Mouse (Mus musculus) CH12.LX (cell line): ENCODE measurements around the gene Sigirr. TPM values are rescaled to one million over a fixed set of nuclear protein-coding genes. Genes with fewer than 3 reads are reported as not detected.

ENCODE experiments used
- DNase-seq: peaks from one replicate; pipeline ENCODE4 v3.0.0-alpha.2; 2013; ENCODE audit errors: extremely low read depth
- H3K27ac ChIP-seq: 2 replicates; pipeline ENCODE4 v1.5.1; 2012; ENCODE audit warnings: low read depth, mild to moderate bottlenecking, control low read depth, moderate library complexity; ENCODE audit not compliant: insufficient read depth
- H3K27me3 ChIP-seq: replicated peaks from 2 replicates; pipeline ENCODE3; 2012; ENCODE audit warnings: inconsistent platforms
- H3K36me3 ChIP-seq, 2 experiments: replicated peaks in 1 of 2; 2 replicates each; pipeline versions ENCODE3 to v1.6.1; 2012; ENCODE audit warnings: inconsistent platforms in 1 of 2, low read length in 1 of 2, mild to moderate bottlenecking in 1 of 2, mixed read lengths in 1 of 2, moderate library complexity in 1 of 2; ENCODE audit not compliant: control insufficient read depth in 1 of 2, insufficient read depth in 1 of 2
- H3K4me1 ChIP-seq, 2 experiments: 2 replicates each; pipeline ENCODE4 v1.6.1; 2012; ENCODE audit warnings: inconsistent platforms in 1 of 2, moderate library complexity in 1 of 2; ENCODE audit not compliant: insufficient read depth in 2 of 2, control insufficient read depth in 1 of 2
- H3K4me2 ChIP-seq: 2 replicates; pipeline ENCODE4 v1.6.1; 2012; ENCODE audit warnings: low read depth, mild to moderate bottlenecking, control low read depth; ENCODE audit not compliant: poor library complexity, insufficient read depth, severe bottlenecking
- H3K4me3 ChIP-seq, 3 experiments: fragments of 150-350 bp in 1 of 3; sonication (generic) in 1 of 3; replicated peaks in 1 of 3; 2 replicates each; pipeline versions ENCODE3 to v1.5.1; 2011 to 2012; ENCODE audit warnings: low read depth in 2 of 3, low read length in 2 of 3, mild to moderate bottlenecking in 2 of 3, moderate library complexity in 2 of 3, control low read depth in 1 of 3, improper control_type of control experiment in 1 of 3, inconsistent platforms in 1 of 3, mixed read lengths in 1 of 3; ENCODE audit not compliant: poor library complexity in 1 of 3
- H3K79me2 ChIP-seq: replicated peaks from 2 replicates; pipeline ENCODE4 v1.6.1; 2012; ENCODE audit warnings: mild to moderate bottlenecking, moderate library complexity; ENCODE audit not compliant: control insufficient read depth, poor library complexity, insufficient read depth, severe bottlenecking; ENCODE audit errors: extremely low read depth
- H3K9ac ChIP-seq: 2 replicates; pipeline ENCODE4 v1.6.1; 2012; ENCODE audit warnings: low read depth, mild to moderate bottlenecking, control low read depth, moderate library complexity; ENCODE audit not compliant: insufficient read depth
- H3K9me3 ChIP-seq: replicated peaks from 2 replicates; pipeline ENCODE3; 2012; ENCODE audit warnings: low read length, inconsistent platforms, mixed read lengths
- CTCF ChIP-seq, 2 experiments: IDR thresholded peaks in 1 of 2; conservative IDR thresholded peaks in 1 of 2; 2 replicates each; pipeline ENCODE4 v1.5.1; 2011 to 2012; ENCODE audit warnings: low read depth in 2 of 2, low read length in 2 of 2, improper control_type of control experiment in 1 of 2, inconsistent platforms in 1 of 2, mild to moderate bottlenecking in 1 of 2, moderate library complexity in 1 of 2
- E2F4 ChIP-seq: IDR thresholded peaks from 2 replicates; pipeline ENCODE4 v1.6.1; 2011; ENCODE audit warnings: low read depth, low read length, improper control_type of control experiment; ENCODE audit not compliant: insufficient replicate concordance
- ELF1 ChIP-seq: IDR thresholded peaks from 2 replicates; pipeline ENCODE4 v1.6.1; 2014; ENCODE audit warnings: low read depth, mild to moderate bottlenecking, inconsistent platforms, low read length, improper control_type of control experiment
- ETS1 ChIP-seq: conservative IDR thresholded peaks from 2 replicates; pipeline ENCODE4 v1.6.1; 2012; ENCODE audit warnings: low read depth, mild to moderate bottlenecking, inconsistent platforms, low read length, improper control_type of control experiment, moderate library complexity
- HCFC1 ChIP-seq: IDR thresholded peaks from 2 replicates; pipeline ENCODE4 v1.6.1; 2012; ENCODE audit warnings: low read depth, mild to moderate bottlenecking, inconsistent platforms, low read length, improper control_type of control experiment
- JUND ChIP-seq: conservative IDR thresholded peaks from 2 replicates; pipeline ENCODE4 v1.6.1; 2011; ENCODE audit warnings: low read depth, low read length, improper control_type of control experiment
- KAT2A ChIP-seq: IDR thresholded peaks from 2 replicates; pipeline ENCODE4 v1.6.1; 2012; ENCODE audit warnings: low read length, improper control_type of control experiment, inconsistent platforms; ENCODE audit not compliant: insufficient replicate concordance
- MAX ChIP-seq: IDR thresholded peaks from 2 replicates; pipeline ENCODE4 v1.6.1; 2011; ENCODE audit warnings: low read length, improper control_type of control experiment
- MAZ ChIP-seq: IDR thresholded peaks from 2 replicates; pipeline ENCODE4 v1.6.1; 2012; ENCODE audit warnings: low read depth, mild to moderate bottlenecking, inconsistent platforms, low read length, improper control_type of control experiment, moderate library complexity
- MEF2A ChIP-seq: IDR thresholded peaks from 2 replicates; pipeline ENCODE4 v1.6.1; 2014; ENCODE audit warnings: low read depth, mild to moderate bottlenecking, inconsistent platforms, low read length, improper control_type of control experiment, borderline replicate concordance
- MXI1 ChIP-seq: IDR thresholded peaks from 2 replicates; pipeline ENCODE4 v1.6.1; 2011; ENCODE audit warnings: mild to moderate bottlenecking, low read depth, low read length, improper control_type of control experiment
- NELFE ChIP-seq: IDR thresholded peaks from 2 replicates; pipeline ENCODE4 v1.6.1; 2011; ENCODE audit warnings: low read depth, low read length, improper control_type of control experiment
- PAX5 ChIP-seq: IDR thresholded peaks from 2 replicates; pipeline ENCODE4 v1.6.1; 2012; ENCODE audit warnings: low read length, inconsistent platforms, mixed read lengths
- POLR2A ChIP-seq: IDR thresholded peaks from 2 replicates; pipeline ENCODE4 v1.6.1; 2011; ENCODE audit warnings: low read depth, mild to moderate bottlenecking, improper control_type of control experiment, low read length
- RCOR1 ChIP-seq: conservative IDR thresholded peaks from 2 replicates; pipeline ENCODE4 v1.6.1; 2012; ENCODE audit warnings: low read depth, mild to moderate bottlenecking, inconsistent platforms, low read length, improper control_type of control experiment
- SIN3A ChIP-seq: IDR thresholded peaks from 2 replicates; pipeline ENCODE4 v1.6.1; 2012; ENCODE audit warnings: low read length, improper control_type of control experiment, inconsistent platforms
- SMC3 ChIP-seq: IDR thresholded peaks from 2 replicates; pipeline ENCODE4 v1.6.1; 2011; ENCODE audit warnings: low read depth, low read length, improper control_type of control experiment
- TBP ChIP-seq: conservative IDR thresholded peaks from 2 replicates; pipeline ENCODE4 v1.6.1; 2011; ENCODE audit warnings: low read depth, low read length, improper control_type of control experiment
- TCF12 ChIP-seq: IDR thresholded peaks from 2 replicates; pipeline ENCODE4 v1.6.1; 2014; ENCODE audit warnings: low read depth, mild to moderate bottlenecking, inconsistent platforms, low read length, improper control_type of control experiment
- UBTF ChIP-seq: IDR thresholded peaks from 2 replicates; pipeline ENCODE4 v1.6.1; 2012; ENCODE audit warnings: low read depth, mild to moderate bottlenecking, inconsistent platforms, low read length, improper control_type of control experiment, moderate library complexity
- USF1 ChIP-seq: IDR thresholded peaks from 2 replicates; pipeline ENCODE4 v1.6.1; 2014; ENCODE audit warnings: low read depth, mild to moderate bottlenecking, inconsistent platforms, low read length, improper control_type of control experiment
- USF2 ChIP-seq: conservative IDR thresholded peaks from 2 replicates; pipeline ENCODE4 v1.6.1; 2011; ENCODE audit warnings: low read depth, low read length, improper control_type of control experiment
- ZC3H11A ChIP-seq: IDR thresholded peaks from 2 replicates; pipeline ENCODE4 v1.6.1; 2012; ENCODE audit warnings: low read depth, mild to moderate bottlenecking, inconsistent platforms, low read length, improper control_type of control experiment
- ZKSCAN1 ChIP-seq: IDR thresholded peaks from 2 replicates; pipeline ENCODE4 v1.6.1; 2012; ENCODE audit warnings: low read depth, inconsistent platforms, low read length, improper control_type of control experiment, borderline replicate concordance
- ZMIZ1 ChIP-seq: IDR thresholded peaks from 2 replicates; pipeline ENCODE4 v1.6.1; 2012; ENCODE audit warnings: low read depth, mild to moderate bottlenecking, inconsistent platforms, low read length, improper control_type of control experiment
- ZNF384 ChIP-seq: IDR thresholded peaks from 2 replicates; pipeline ENCODE4 v1.6.1; 2012; ENCODE audit warnings: low read depth, low read length, improper control_type of control experiment, inconsistent platforms
- dilution Hi-C: fragments of 300-500 bp; cut with MboI; formaldehyde crosslinking; loops from 2 replicates; pipeline ENCODE4 v1.14.3; 2020; ENCODE audit warnings: low sequenced_read_pairs; ENCODE audit not compliant: extremely low pct_unique_long_range_greater_than_20kb, extremely low pct_ligation_motif_present
- in situ Hi-C: fragments of 300-500 bp; cut with MboI; formaldehyde crosslinking; loops from 3 replicates; pipeline ENCODE4 v1.14.3; 2019; ENCODE audit warnings: low sequenced_read_pairs, low pct_ligation_motif_present, low pct_unique_long_range_greater_than_20kb, mixed read lengths
- polyA plus RNA-seq: library from polyadenylated mRNA; unstranded; fragments of >175 nt; gene quantifications from 2 replicates; pipeline ENCODE4 v1.2.1, GENCODE M21; 2012; ENCODE audit warnings: low read depth; ENCODE audit not compliant: insufficient read length
- total RNA-seq, 2 experiments: library from RNA; depleted of rRNA; stranded (reverse); fragments of 300-350 nt in 1 of 2; fragments of >200 nt in 1 of 2; gene quantifications; 2 replicates each; pipeline ENCODE4 v1.2.3; 2012 to 2014

The Sigirr gene
- total and polyA plus RNA-seq, 3 experiments: 15.6 to 19.2 (median 16.1) TPM

DNA sequence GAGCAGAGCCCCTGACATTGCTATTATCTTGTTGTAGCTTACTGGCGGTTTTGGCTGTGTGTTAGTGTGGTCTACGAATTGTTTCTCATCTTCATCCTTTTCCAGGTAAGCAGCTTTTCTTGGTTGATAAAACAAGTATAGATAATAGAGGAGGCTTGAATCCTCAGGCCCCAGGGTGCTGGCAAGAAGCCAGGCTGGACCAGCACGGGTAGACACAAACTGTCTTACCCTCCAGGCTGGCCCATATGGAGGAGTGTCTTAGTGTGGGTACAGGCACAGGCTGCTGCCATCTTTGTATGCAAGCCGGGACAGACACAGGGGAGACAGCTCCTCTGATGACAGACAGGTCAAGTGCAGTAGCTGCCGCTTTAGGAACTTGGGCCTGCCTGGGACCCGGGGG lies 46.7 kb upstream of the Sigirr start:
- Histone ChIP-seq H3K4me2 (no peak overlapping the region), H3K9ac (no peak overlapping the region), H3K4me1 (peaks cover 2 to 11% of the 10 kb centered on the region in 2 experiments; a peak in 1 of 4 replicates)

GRCm38 (mm10) chr7:141146043-141146595 lies 45.7 kb upstream of the Sigirr start:
- in situ Hi-C loops (no loop called here), dilution Hi-C loops (no loop called here)
- no peak overlapping the region for H3K9ac ChIP-seq
- H3K27ac ChIP-seq: no peak overlapping the region
- H3K4me1 ChIP-seq: peaks cover 2 to 7% of the 10 kb centered on the region in 2 experiments; a peak in 1 of 4 replicates
- H3K79me2 ChIP-seq: no peaks in the 10 kb centered on the region
- no peak overlapping the region for H3K4me3 ChIP-seq
- peaks cover 21 to 78% of the 10 kb centered on the region in 2 experiments for H3K36me3 ChIP-seq
- TF ChIP-seq ELF1 (no peak), USF2 (no peak), MAZ (no peak), TCF12 (no peak), ZC3H11A (no peak), POLR2A (no peak), ETS1 (no peak), MAX (no peak), HCFC1 (no peak), PAX5 (no peak), SIN3A (no peak), JUND (no peak), ZKSCAN1 (no peak), SMC3 (no peak), TBP (no peak), MEF2A (no peak)
- no peaks in the 10 kb centered on the region for H3K27me3 ChIP-seq
- H3K9me3 ChIP-seq: no peaks in the 10 kb centered on the region
- no peak overlapping the region for H3K4me2 ChIP-seq
- no peak for DNase-seq

More for the DNA sequence above, 46.7 kb upstream of the Sigirr start:
- Histone ChIP-seq H3K4me3 (no peak overlapping the region), H3K27me3 (no peaks in the 10 kb centered on the region), H3K79me2 (no peaks in the 10 kb centered on the region), H3K9me3 (no peaks in the 10 kb centered on the region), H3K36me3 (peaks cover 29 to 82% of the 10 kb centered on the region in 2 experiments), H3K27ac (no peak overlapping the region)
- dilution Hi-C loops: no loop called here
- TF ChIP-seq KAT2A: no peak
- no peak for TF ChIP-seq ZMIZ1
- no peak for TF ChIP-seq NELFE
- TF ChIP-seq RCOR1: no peak
- no peak for TF ChIP-seq MAZ
- TF ChIP-seq ELF1: no peak
- TF ChIP-seq ZNF384: no peak
- no peak for TF ChIP-seq MEF2A
- TF ChIP-seq ZKSCAN1: no peak
- TF ChIP-seq CTCF (conservative IDR thresholded peaks at IDR 0.05 in 1 of 2, IDR thresholded peaks at IDR 0.05 in 1 of 2; ENCODE audit: low read depth in 2 of 2, low read length in 2 of 2): no peak
- TF ChIP-seq UBTF: no peak
- TF ChIP-seq E2F4: no peak
- TF ChIP-seq MXI1: no peak
- no peak for TF ChIP-seq SIN3A
- TF ChIP-seq PAX5: no peak
- no peak for TF ChIP-seq ETS1
- TF ChIP-seq USF1: no peak
- in situ Hi-C loops: no loop called here
- no peak for DNase-seq
